Mouse (Mus musculus) thymus, adult 2 months (tissue): ENCODE measurements at regions not wholly inside any gene's neighbourhood (a gene's known extent, or its start where the extent isn't known, plus 50 kb on each side); places are given as distances from the start of the nearest gene placed in this dataset.

Source experiments
- DNase-seq: peaks from one replicate; pipeline ENCODE4 v3.0.0; 2021
- H3K27ac ChIP-seq: fragments of 200-500 bp; 2 replicates; pipeline ENCODE4 v1.5.1; 2012; ENCODE audit warnings: low read length, control low read depth; ENCODE audit not compliant: control insufficient read depth, insufficient read depth
- H3K27me3 ChIP-seq: fragments of 200-500 bp; 2 replicates; pipeline ENCODE4 v1.6.1; 2012; ENCODE audit warnings: mild to moderate bottlenecking, low read length, moderate library complexity, mixed read lengths; ENCODE audit not compliant: control insufficient read depth, insufficient read depth
- H3K36me3 ChIP-seq: fragments of 200-500 bp; 2 replicates; pipeline ENCODE4 v1.6.1; 2012; ENCODE audit warnings: mild to moderate bottlenecking, low read length, moderate library complexity; ENCODE audit not compliant: control insufficient read depth, insufficient read depth
- H3K4me1 ChIP-seq: fragments of 200-500 bp; replicated peaks from 2 replicates; pipeline ENCODE4 v1.6.1; 2012; ENCODE audit warnings: low read length; ENCODE audit not compliant: control insufficient read depth, insufficient read depth
- H3K4me3 ChIP-seq: fragments of 200-500 bp; 2 replicates; pipeline ENCODE4 v1.5.1; 2012; ENCODE audit warnings: mild to moderate bottlenecking, low read length, control low read depth, moderate library complexity; ENCODE audit not compliant: control insufficient read depth, insufficient read depth
- CTCF ChIP-seq: fragments of 200-500 bp; IDR thresholded peaks from 2 replicates; pipeline ENCODE4 v1.5.1; 2012; ENCODE audit warnings: mild to moderate bottlenecking, control low read depth, low read length, moderate library complexity, borderline replicate concordance; ENCODE audit not compliant: control insufficient read depth, poor library complexity, insufficient read depth; ENCODE audit errors: extremely low read depth
- POLR2A ChIP-seq: fragments of 200-500 bp; IDR thresholded peaks from 2 replicates; pipeline ENCODE4 v1.6.1; 2012; ENCODE audit warnings: mild to moderate bottlenecking, low read length, control low read depth, moderate library complexity; ENCODE audit not compliant: control insufficient read depth, poor library complexity, insufficient read depth; ENCODE audit errors: extremely low read depth
- WGBS: fragments of 180-500 bp; shearing (Covaris S2); methylation state at CpG from one replicate; pipeline ENCODE4 v1.1.7; 2018; 5-methylcytosine and 5-hydroxymethylcytosine counted together

DNA sequence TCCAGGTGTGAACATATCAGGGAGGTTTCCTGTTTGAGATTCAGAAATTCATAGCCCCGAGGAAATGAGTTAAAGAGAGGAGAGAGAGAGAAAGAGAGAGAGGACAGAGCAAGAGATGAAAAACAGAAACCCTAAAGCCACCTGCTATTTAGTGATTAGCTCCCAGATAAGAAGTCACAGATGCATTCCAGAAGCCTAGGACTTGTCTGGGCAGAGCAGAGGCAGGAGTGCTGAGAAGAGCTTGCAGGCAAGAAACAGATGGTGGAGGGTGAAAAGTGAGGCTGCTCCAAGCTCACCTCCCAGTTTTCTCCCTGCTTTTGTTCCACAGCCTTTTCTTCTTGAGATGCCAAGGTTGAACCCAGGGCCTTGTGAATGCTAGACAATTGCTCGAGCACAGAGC lies 180.7 kb upstream of the Camk1g start:
- Histone ChIP-seq H3K36me3 (no peaks in the 10 kb centered on the region), H3K27me3 (no peaks in the 10 kb centered on the region), H3K4me1 (peaks cover 5% of the 10 kb centered on the region), H3K4me3 (no peak overlapping the region), H3K27ac (no peak overlapping the region; the same call in 1 of the 2 replicates)
- DNase-seq: no peak
- TF ChIP-seq CTCF (no peak), POLR2A (no peak)
- WGBS: 44% methylated on average over 2 of the region's 2 CpGs

DNA sequence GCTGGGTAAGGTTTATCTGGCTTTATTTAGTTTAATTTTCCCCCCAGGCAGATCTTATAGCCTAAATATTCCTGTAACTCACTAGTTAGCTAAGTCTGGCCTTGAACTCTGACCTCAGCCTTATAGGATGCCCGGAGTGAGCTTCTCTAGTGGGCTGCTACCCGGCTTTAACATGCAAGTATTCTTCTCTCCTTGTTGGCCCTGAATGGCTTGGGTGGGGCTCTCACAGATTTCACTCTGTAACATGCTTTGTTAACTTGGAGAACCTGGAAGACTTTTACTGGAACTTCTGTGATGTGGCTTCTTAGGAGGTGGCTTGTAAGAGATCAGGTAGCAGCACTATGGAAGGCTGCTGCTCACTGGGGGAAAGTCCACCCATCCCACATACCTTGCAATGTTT lies 177.3 kb upstream of the Camk1g start:
- Histone ChIP-seq H3K4me3 (no peak overlapping the region), H3K27me3 (no peaks in the 10 kb centered on the region), H3K27ac (no peak overlapping the region), H3K4me1 (peaks cover 5% of the 10 kb centered on the region), H3K36me3 (no peaks in the 10 kb centered on the region)
- TF ChIP-seq CTCF (no peak), POLR2A (no peak)
- no peak for DNase-seq
- 96% methylated on average over 2 of the region's 2 CpGs for whole genome bisulfite sequencing

DNA sequence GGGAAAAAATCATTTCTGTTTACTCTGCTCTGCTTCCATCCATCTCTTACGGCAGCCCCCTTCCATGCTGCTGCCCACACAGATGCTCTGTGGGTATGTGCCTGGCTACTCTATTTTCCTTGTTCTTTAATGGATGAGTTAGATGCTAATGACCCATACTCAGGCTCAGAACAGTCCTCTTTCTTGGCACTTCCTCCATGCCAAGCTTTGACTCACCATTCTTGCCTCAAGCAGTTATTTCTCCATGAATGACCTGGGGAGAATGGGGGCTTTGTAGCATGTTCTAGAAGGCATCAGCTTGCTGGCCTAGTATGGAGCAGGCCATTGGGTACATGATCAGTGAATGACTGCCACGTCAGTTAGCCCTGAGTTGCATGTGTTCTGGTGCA lies 175.9 kb upstream of the Camk1g start:
- H3K27me3 ChIP-seq: no peaks in the 10 kb centered on the region
- no peak overlapping the region for H3K27ac ChIP-seq
- H3K4me1 ChIP-seq: peaks cover 5% of the 10 kb centered on the region
- WGBS: 95% methylated on average over 2 of the region's 2 CpGs
- no peak for DNase-seq
- no peaks in the 10 kb centered on the region for H3K36me3 ChIP-seq
- H3K4me3 ChIP-seq: no peak overlapping the region
- no peak for TF ChIP-seq CTCF
- TF ChIP-seq POLR2A: no peak

DNA sequence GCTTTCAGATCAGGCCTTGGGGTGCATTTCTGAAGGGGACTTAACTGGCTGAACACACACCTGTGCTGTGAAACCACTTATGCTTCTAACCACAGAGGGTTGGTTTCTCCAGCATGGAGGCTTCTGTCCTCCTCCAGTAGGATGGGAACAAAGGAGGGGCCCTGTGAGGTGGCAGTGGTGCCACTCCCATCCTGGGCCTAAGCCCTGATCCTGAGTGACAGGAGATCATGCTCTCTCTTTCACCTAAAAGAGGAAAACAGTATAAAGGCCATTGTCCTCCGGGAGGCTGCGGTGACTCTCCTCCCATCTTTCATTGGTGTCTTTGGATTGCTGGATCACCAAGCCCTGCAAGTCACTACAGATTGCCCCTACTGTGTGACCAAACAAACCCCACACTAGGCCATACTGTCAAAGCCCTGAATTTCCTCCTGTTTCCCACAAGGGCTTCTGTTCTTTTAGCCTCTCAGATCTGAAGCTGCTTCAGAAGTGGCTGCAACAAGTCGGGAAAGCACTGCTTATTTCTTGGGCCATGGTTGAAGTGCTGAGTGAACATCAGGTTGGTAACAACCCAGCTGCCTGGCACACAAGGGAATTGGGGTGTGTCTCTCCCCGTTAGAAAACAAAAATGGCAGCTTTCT lies 175.4 kb upstream of the Camk1g start:
- WGBS: 90% methylated on average over 4 of the region's 4 CpGs
- DNase-seq: no peak

DNA sequence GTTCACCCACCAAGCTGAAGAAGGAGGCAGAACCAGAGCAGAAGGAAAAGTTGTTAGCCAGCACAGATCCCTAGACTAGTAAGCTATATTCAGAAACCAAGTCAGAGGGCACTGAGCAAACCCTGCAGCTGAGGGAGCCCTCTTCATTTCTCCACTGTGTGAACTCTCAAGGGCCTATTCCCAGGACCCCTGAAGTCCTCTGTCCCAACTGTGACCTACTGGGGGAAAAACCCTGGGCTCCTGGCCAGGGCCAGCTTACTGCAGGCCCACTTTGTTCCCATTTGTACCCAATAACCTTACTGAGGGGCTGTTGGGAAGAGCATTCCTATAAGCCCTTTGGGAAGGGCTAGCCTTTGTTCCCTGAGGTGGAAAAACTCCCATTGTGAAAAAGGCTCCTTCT lies 174.7 kb upstream of the Camk1g start:
- Histone ChIP-seq H3K4me1 (no peaks in the 10 kb centered on the region), H3K36me3 (no peaks in the 10 kb centered on the region), H3K27ac (no peak overlapping the region), H3K27me3 (no peaks in the 10 kb centered on the region), H3K4me3 (no peak overlapping the region)
- DNase-seq: no peak
- TF ChIP-seq CTCF (no peak), POLR2A (no peak)

More for the DNA sequence above, 175.4 kb upstream of the Camk1g start:
- TF ChIP-seq POLR2A (no peak), CTCF (no peak)
- Histone ChIP-seq H3K36me3 (no peaks in the 10 kb centered on the region), H3K4me3 (no peak overlapping the region), H3K27me3 (no peaks in the 10 kb centered on the region), H3K27ac (no peak overlapping the region), H3K4me1 (0 out of 2 replicates have a peak, but pooled peaks cover 1% of the 10 kb centered on the region)

DNA sequence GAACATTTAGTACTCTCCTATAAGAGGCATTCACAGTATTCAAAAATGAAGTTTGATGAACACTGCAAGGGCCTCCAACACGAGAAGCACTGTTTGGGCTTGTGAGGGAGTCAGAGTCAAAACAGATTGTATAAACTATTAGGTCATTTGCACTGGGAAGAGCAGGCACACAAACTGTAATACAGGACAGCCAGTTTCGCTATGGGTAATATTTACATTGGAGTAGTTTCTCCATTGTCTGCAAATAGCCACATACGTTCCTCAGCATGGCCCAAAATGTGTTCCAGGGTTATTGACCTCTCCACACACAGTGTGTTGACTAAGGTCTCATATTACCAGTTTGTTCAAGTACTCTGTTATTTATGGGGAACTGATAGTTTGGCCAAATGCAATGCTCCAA lies 173.7 kb upstream of the Camk1g start:
- WGBS: 91% methylated on average over 3 of the region's 3 CpGs
- TF ChIP-seq POLR2A (no peak), CTCF (no peak)
- Histone ChIP-seq H3K27me3 (no peaks in the 10 kb centered on the region), H3K27ac (no peak overlapping the region), H3K36me3 (no peaks in the 10 kb centered on the region), H3K4me1 (no peaks in the 10 kb centered on the region), H3K4me3 (no peak overlapping the region)
- DNase-seq: no peak

DNA sequence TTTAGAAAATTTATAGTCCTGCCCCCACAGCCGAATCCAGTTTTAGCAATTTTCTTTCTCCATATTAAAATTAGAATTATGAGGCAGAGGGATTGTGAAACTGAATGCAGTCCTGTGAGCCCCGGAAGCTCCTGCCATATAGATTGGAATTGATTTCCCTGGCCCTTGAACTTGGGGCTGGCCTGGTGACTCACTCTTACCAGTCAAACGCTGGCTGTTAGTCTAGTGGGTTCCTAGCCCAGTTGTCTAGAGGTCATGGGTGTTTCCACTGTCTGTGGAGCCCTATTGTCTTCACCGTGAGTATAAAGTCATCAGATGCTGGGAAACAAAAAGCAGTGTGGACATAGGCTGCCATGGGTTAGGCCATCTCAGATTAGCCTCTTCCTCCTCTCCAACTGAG lies 173.2 kb upstream of the Camk1g start:
- 93% methylated on average over 4 of the region's 4 CpGs for WGBS
- DNase-seq: no peak
- H3K4me1 ChIP-seq: no peaks in the 10 kb centered on the region

More for the DNA sequence above, 173.2 kb upstream of the Camk1g start:
- no peak overlapping the region for H3K27ac ChIP-seq
- H3K4me3 ChIP-seq: no peak overlapping the region
- H3K27me3 ChIP-seq: no peaks in the 10 kb centered on the region
- H3K36me3 ChIP-seq: no peaks in the 10 kb centered on the region
- TF ChIP-seq CTCF (no peak), POLR2A (no peak)
